Mouse (Mus musculus): ENCODE measurements around the gene Fads1. TPM values are rescaled to one million over a fixed set of nuclear protein-coding genes. Genes with fewer than 3 reads are reported as not detected.

Gene Fads1
- polyA plus RNA-seq, 1 experiment: 62.3 TPM

- H3K79me2 ChIP-seq (ENCODE audit: control insufficient read depth, insufficient read depth): no peaks in the 10 kb centered on the region
- H3ac ChIP-seq (ENCODE audit: control insufficient read depth, insufficient read length, low read depth): no peak overlapping the region
- no peaks in the 10 kb centered on the region for H3K79me3 ChIP-seq (ENCODE audit: low read depth)
Measured at GRCm38 (mm10) chr19:10171359-10171758, 11.3 kb upstream of the Fads1 start.

DNA sequence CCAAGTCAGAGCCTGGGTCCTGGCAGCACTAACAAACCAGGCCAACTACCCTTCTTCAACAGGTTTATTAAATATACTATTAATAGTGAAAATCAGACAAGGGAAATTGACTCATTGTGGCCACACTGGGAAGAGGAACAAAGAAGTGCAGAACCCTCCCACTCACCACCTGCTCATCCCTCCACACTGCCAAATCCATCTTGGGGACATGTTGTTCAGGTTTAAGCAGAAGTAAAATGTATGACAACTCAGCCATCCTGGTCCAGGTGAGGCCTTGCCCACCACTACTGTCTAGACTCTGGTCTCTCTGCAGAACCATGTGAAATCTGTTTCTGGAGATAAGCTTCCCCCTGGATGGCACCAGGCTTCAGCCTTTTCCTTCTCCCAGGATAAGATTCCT is 10.8 kb upstream of the Fads1 start:
- Histone ChIP-seq H3ac (ENCODE audit: control insufficient read depth, insufficient read length, low read depth) (no peak overlapping the region), H3K36me3 (ENCODE audit: control insufficient read depth, insufficient read depth) (no peaks in the 10 kb centered on the region), H3K79me3 (ENCODE audit: low read depth) (no peaks in the 10 kb centered on the region), H3K4me3 (ENCODE audit: insufficient read depth, poor library complexity, severe bottlenecking) (no peak overlapping the region), H3K79me2 (ENCODE audit: control insufficient read depth, insufficient read depth) (no peaks in the 10 kb centered on the region), H3K27me3 (ENCODE audit: control insufficient read depth, insufficient read depth, insufficient read length) (no peaks in the 10 kb centered on the region)
- no peak for TF ChIP-seq USF1 (IDR thresholded peaks at IDR 0.05; ENCODE audit: low read depth)
- peak; percentile 23 for TF ChIP-seq MYOD1 (IDR thresholded peaks at IDR 0.05; ENCODE audit: control insufficient read depth, insufficient read length, low read depth)
- TF ChIP-seq MYOG (IDR thresholded peaks at IDR 0.05; ENCODE audit: control insufficient read depth, extremely low read depth, insufficient read length): no peak
- TF ChIP-seq CTCF (IDR thresholded peaks at IDR 0.05; ENCODE audit: control insufficient read depth, insufficient read depth, insufficient read length): no peak
- no peak for TF ChIP-seq CEBPB (IDR thresholded peaks at IDR 0.05; ENCODE audit: low read depth)
- no peak for TF ChIP-seq MAX (IDR thresholded peaks at IDR 0.05)
- TF ChIP-seq FOSL1 (IDR thresholded peaks at IDR 0.05; ENCODE audit: insufficient read depth, low read length, poor library complexity, severe bottlenecking): no peak

More at GRCm38 (mm10) chr19:10171359-10171758, 11.3 kb upstream of the Fads1 start:
- Histone ChIP-seq H3K27me3 (ENCODE audit: control insufficient read depth, insufficient read depth, insufficient read length) (no peaks in the 10 kb centered on the region), H3K4me3 (ENCODE audit: insufficient read depth, poor library complexity, severe bottlenecking) (no peak overlapping the region), H3K36me3 (ENCODE audit: control insufficient read depth, insufficient read depth) (no peaks in the 10 kb centered on the region)
- no peak for TF ChIP-seq FOSL1 (IDR thresholded peaks at IDR 0.05; ENCODE audit: insufficient read depth, low read length, poor library complexity, severe bottlenecking)
- TF ChIP-seq MYOD1 (IDR thresholded peaks at IDR 0.05; ENCODE audit: control insufficient read depth, insufficient read length, low read depth): no peak
- no peak for TF ChIP-seq CTCF (IDR thresholded peaks at IDR 0.05; ENCODE audit: control insufficient read depth, insufficient read depth, insufficient read length)
- no peak for TF ChIP-seq MYOG (IDR thresholded peaks at IDR 0.05; ENCODE audit: control insufficient read depth, extremely low read depth, insufficient read length)
- no peak for TF ChIP-seq MAX (IDR thresholded peaks at IDR 0.05)
- no peak for TF ChIP-seq USF1 (IDR thresholded peaks at IDR 0.05; ENCODE audit: low read depth)
- TF ChIP-seq CEBPB (IDR thresholded peaks at IDR 0.05; ENCODE audit: low read depth): no peak

DNA sequence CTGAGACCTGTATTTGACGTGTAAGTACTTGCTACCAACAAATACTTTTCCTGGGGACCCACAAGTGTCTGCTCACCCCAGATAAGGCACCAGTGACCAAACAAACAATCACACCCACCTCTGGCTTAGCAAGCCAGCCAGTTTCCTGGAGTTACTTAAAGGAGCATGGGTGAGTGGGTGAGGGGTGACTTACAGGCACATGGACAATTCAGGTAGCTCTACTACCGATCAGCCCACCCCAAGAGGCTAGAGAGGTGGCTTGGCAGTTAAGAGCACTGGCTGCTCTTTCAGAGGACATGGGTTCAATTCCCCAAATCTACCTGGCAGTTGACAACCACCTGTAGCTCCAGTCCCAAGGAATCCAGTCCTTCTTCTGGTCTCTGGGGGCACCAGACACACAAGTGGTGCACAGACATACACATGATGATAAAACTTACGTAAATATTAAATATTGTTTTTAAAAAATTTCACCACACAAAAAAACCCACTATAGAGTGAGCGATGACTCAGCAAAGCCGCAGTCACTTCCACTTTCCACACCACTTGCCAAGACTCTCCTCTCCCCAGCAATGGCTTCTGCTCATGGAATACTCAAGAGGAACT is 9.5 kb upstream of the Fads1 start:
- Histone ChIP-seq H3K36me3 (ENCODE audit: control insufficient read depth, insufficient read depth) (no peaks in the 10 kb centered on the region), H3K79me2 (ENCODE audit: control insufficient read depth, insufficient read depth) (no peaks in the 10 kb centered on the region), H3K27me3 (ENCODE audit: control insufficient read depth, insufficient read depth, insufficient read length) (no peaks in the 10 kb centered on the region), H3K4me3 (ENCODE audit: insufficient read depth, poor library complexity, severe bottlenecking) (no peak overlapping the region), H3ac (ENCODE audit: control insufficient read depth, insufficient read length, low read depth) (no peak overlapping the region), H3K79me3 (ENCODE audit: low read depth) (no peaks in the 10 kb centered on the region)
- no peak for TF ChIP-seq MYOD1 (IDR thresholded peaks at IDR 0.05; ENCODE audit: control insufficient read depth, insufficient read length, low read depth)
- peak; percentile 43 for TF ChIP-seq FOSL1 (IDR thresholded peaks at IDR 0.05; ENCODE audit: insufficient read depth, low read length, poor library complexity, severe bottlenecking)

GRCm38 (mm10) chr19:10173844-10174539 is 8.7 kb upstream of the Fads1 start:
- Histone ChIP-seq H3K27me3 (ENCODE audit: control insufficient read depth, insufficient read depth, insufficient read length) (no peaks in the 10 kb centered on the region), H3K36me3 (ENCODE audit: control insufficient read depth, insufficient read depth) (no peaks in the 10 kb centered on the region), H3K79me3 (ENCODE audit: low read depth) (no peaks in the 10 kb centered on the region), H3K79me2 (ENCODE audit: control insufficient read depth, insufficient read depth) (no peaks in the 10 kb centered on the region), H3ac (ENCODE audit: control insufficient read depth, insufficient read length, low read depth) (no peak overlapping the region), H3K4me3 (ENCODE audit: insufficient read depth, poor library complexity, severe bottlenecking) (no peak overlapping the region)
- TF ChIP-seq USF1 (IDR thresholded peaks at IDR 0.05; ENCODE audit: low read depth): no peak
- TF ChIP-seq CEBPB (IDR thresholded peaks at IDR 0.05; ENCODE audit: low read depth): no peak
- no peak for TF ChIP-seq FOSL1 (IDR thresholded peaks at IDR 0.05; ENCODE audit: insufficient read depth, low read length, poor library complexity, severe bottlenecking)
- no peak for TF ChIP-seq MYOD1 (IDR thresholded peaks at IDR 0.05; ENCODE audit: control insufficient read depth, insufficient read length, low read depth)
- no peak for TF ChIP-seq MYOG (IDR thresholded peaks at IDR 0.05; ENCODE audit: control insufficient read depth, extremely low read depth, insufficient read length)
- TF ChIP-seq CTCF (IDR thresholded peaks at IDR 0.05; ENCODE audit: control insufficient read depth, insufficient read depth, insufficient read length): no peak
- TF ChIP-seq MAX (IDR thresholded peaks at IDR 0.05): no peak

- H3K27me3 ChIP-seq (ENCODE audit: control insufficient read depth, insufficient read depth, insufficient read length): no peaks in the 10 kb centered on the region
- TF ChIP-seq FOSL1 (IDR thresholded peaks at IDR 0.05; ENCODE audit: insufficient read depth, low read length, poor library complexity, severe bottlenecking) (no peak), CTCF (IDR thresholded peaks at IDR 0.05; ENCODE audit: control insufficient read depth, insufficient read depth, insufficient read length) (no peak), MYOD1 (IDR thresholded peaks at IDR 0.05; ENCODE audit: control insufficient read depth, insufficient read length, low read depth) (no peak), MAX (IDR thresholded peaks at IDR 0.05) (no peak), MYOG (IDR thresholded peaks at IDR 0.05; ENCODE audit: control insufficient read depth, extremely low read depth, insufficient read length) (no peak), USF1 (IDR thresholded peaks at IDR 0.05; ENCODE audit: low read depth) (no peak), CEBPB (IDR thresholded peaks at IDR 0.05; ENCODE audit: low read depth) (no peak)
Measured at GRCm38 (mm10) chr19:10174956-10175355, 7.7 kb upstream of the Fads1 start.

More at GRCm38 (mm10) chr19:10174956-10175355, 7.7 kb upstream of the Fads1 start:
- Histone ChIP-seq H3ac (ENCODE audit: control insufficient read depth, insufficient read length, low read depth) (no peak overlapping the region), H3K79me3 (ENCODE audit: low read depth) (no peaks in the 10 kb centered on the region), H3K4me3 (ENCODE audit: insufficient read depth, poor library complexity, severe bottlenecking) (no peak overlapping the region), H3K79me2 (ENCODE audit: control insufficient read depth, insufficient read depth) (no peaks in the 10 kb centered on the region), H3K36me3 (ENCODE audit: control insufficient read depth, insufficient read depth) (no peaks in the 10 kb centered on the region)
